Mouse (Mus musculus): ENCODE results near the gene Ces1b. TPM values are rescaled to one million over a fixed set of nuclear protein-coding genes. Genes with fewer than 3 reads are reported as not detected.

Ces1b gene
- polyA plus RNA-seq, 1 experiment = not detected

DNA sequence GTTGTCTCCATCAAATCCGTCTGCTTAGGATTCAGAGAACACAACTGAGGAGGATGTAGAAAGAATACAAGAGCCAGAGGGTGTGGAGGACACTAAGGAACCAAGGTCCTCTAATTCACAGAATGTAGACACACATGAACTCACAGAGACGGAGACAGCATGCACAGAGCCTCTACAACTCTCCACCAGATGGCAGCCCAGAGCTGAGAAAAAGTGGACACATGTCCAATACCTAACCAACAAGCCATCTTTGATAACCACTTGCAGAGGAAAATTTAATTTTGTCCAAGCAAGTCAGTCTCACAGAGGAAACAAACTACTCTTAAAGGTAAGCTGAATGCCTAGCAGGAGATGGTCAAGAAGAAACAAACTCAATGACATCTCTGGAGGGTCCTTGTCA lies 20.6 kb downstream of the Ces1b start:
- no peak overlapping the region for H3ac ChIP-seq (ENCODE audit: control insufficient read depth, insufficient read length)
- no peak overlapping the region for H3K4me3 ChIP-seq
- TF ChIP-seq SRF (IDR thresholded peaks at IDR 0.05; ENCODE audit: control insufficient read depth, insufficient read length, low read depth) = no peak
- TF ChIP-seq REST (IDR thresholded peaks at IDR 0.05; ENCODE audit: insufficient read depth, insufficient read length) = no peak
- no peak for TF ChIP-seq MAX (IDR thresholded peaks at IDR 0.05; ENCODE audit: low read depth)
- TF ChIP-seq TCF12 (IDR thresholded peaks at IDR 0.05; ENCODE audit: insufficient read depth, poor library complexity, severe bottlenecking) = no peak
- no peak for TF ChIP-seq CEBPB (IDR thresholded peaks at IDR 0.05; ENCODE audit: insufficient read depth, poor library complexity, severe bottlenecking)
- TF ChIP-seq MYOD1 (IDR thresholded peaks at IDR 0.05; ENCODE audit: control insufficient read depth in 1 of 3, insufficient read length in 2 of 3, low read depth in 2 of 3) = no peak
- no peak for TF ChIP-seq E2F4 (IDR thresholded peaks at IDR 0.05; ENCODE audit: insufficient read depth)
- no peak for TF ChIP-seq MYOG (IDR thresholded peaks at IDR 0.05; ENCODE audit: control insufficient read depth in 1 of 3, insufficient read depth in 1 of 3, insufficient read length in 2 of 3, low read depth in 2 of 3)
- no peak for TF ChIP-seq USF1 (IDR thresholded peaks at IDR 0.05; ENCODE audit: low read depth)
- no peak for TF ChIP-seq POLR2AphosphoS2 (IDR thresholded peaks at IDR 0.05; ENCODE audit: insufficient read length, low read depth)
- no peak for TF ChIP-seq TCF3 (IDR thresholded peaks at IDR 0.05; ENCODE audit: insufficient read length, low read depth)
- H3K79me2 ChIP-seq (ENCODE audit: control insufficient read depth, insufficient read depth) = no peaks in the 10 kb centered on the region
- H3K27me3 ChIP-seq (ENCODE audit: control insufficient read depth, insufficient read depth, insufficient read length) = no peaks in the 10 kb centered on the region
- H3K4me2 ChIP-seq (ENCODE audit: low read depth) = no peak overlapping the region
- no peaks in the 10 kb centered on the region for H3K36me3 ChIP-seq (ENCODE audit: control insufficient read depth, insufficient read depth)

DNA sequence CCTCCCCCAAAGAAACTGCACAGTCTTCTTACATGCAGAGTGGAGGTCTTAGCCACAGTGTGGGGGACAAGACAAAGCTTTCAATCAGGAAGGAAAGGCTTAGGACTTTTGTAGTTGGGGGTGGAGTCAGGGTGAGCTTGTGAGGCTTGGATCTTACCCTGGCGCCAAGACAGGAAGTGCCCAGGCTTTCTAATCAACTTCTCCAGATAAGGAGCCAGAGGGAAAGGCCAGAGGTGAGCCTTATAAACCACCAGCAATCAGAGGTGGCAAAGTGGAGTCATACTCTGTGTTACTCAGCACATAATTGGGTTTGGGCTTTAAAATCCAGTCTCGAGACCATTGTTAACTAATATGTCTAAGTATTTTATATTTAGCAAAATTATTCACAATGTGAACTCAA lies 24.6 kb downstream of the Ces1b start:
- no peak for TF ChIP-seq POLR2A (IDR thresholded peaks at IDR 0.05; ENCODE audit: insufficient read length, low read depth)
- TF ChIP-seq SRF (IDR thresholded peaks at IDR 0.05; ENCODE audit: control insufficient read depth, insufficient read length, low read depth) = no peak
- no peak for TF ChIP-seq TCF3 (IDR thresholded peaks at IDR 0.05; ENCODE audit: insufficient read length, low read depth)
- TF ChIP-seq USF1 (IDR thresholded peaks at IDR 0.05; ENCODE audit: low read depth) = no peak
- no peak for TF ChIP-seq E2F4 (IDR thresholded peaks at IDR 0.05; ENCODE audit: insufficient read depth)
- no peak for TF ChIP-seq MAX (IDR thresholded peaks at IDR 0.05; ENCODE audit: low read depth)
- TF ChIP-seq REST (IDR thresholded peaks at IDR 0.05; ENCODE audit: insufficient read depth, insufficient read length) = no peak
- TF ChIP-seq TCF12 (IDR thresholded peaks at IDR 0.05; ENCODE audit: insufficient read depth, poor library complexity, severe bottlenecking) = no peak
- no peak for TF ChIP-seq CEBPB (IDR thresholded peaks at IDR 0.05; ENCODE audit: insufficient read depth, poor library complexity, severe bottlenecking)
- TF ChIP-seq MYOD1 (IDR thresholded peaks at IDR 0.05; ENCODE audit: control insufficient read depth in 1 of 3, insufficient read length in 2 of 3, low read depth in 2 of 3) = no peak
- TF ChIP-seq POLR2AphosphoS2 (IDR thresholded peaks at IDR 0.05; ENCODE audit: insufficient read length, low read depth) = no peak
- TF ChIP-seq MYOG (IDR thresholded peaks at IDR 0.05; ENCODE audit: control insufficient read depth in 1 of 3, insufficient read depth in 1 of 3, insufficient read length in 2 of 3, low read depth in 2 of 3) = no peak
- H3K79me2 ChIP-seq (ENCODE audit: control insufficient read depth, insufficient read depth) = no peaks in the 10 kb centered on the region
- no peaks in the 10 kb centered on the region for H3K27me3 ChIP-seq (ENCODE audit: control insufficient read depth, insufficient read depth, insufficient read length)
- no peak overlapping the region for H3K4me3 ChIP-seq
- no peak overlapping the region for H3ac ChIP-seq (ENCODE audit: control insufficient read depth, insufficient read length)
- no peaks in the 10 kb centered on the region for H3K36me3 ChIP-seq (ENCODE audit: control insufficient read depth, insufficient read depth)
- H3K4me2 ChIP-seq (ENCODE audit: low read depth) = no peak overlapping the region

GRCm38 (mm10) chr8:93048510-93049416 lies 31.1 kb downstream of the Ces1b start:
- no peaks in the 10 kb centered on the region for H3K27me3 ChIP-seq (ENCODE audit: control insufficient read depth, insufficient read depth, insufficient read length)
- no peak for TF ChIP-seq MYOD1 (IDR thresholded peaks at IDR 0.05; ENCODE audit: control insufficient read depth in 1 of 3, insufficient read length in 2 of 3, low read depth in 2 of 3)
- TF ChIP-seq TCF3 (IDR thresholded peaks at IDR 0.05; ENCODE audit: insufficient read length, low read depth) = no peak
- TF ChIP-seq POLR2AphosphoS2 (IDR thresholded peaks at IDR 0.05; ENCODE audit: insufficient read length, low read depth) = no peak
- no peak overlapping the region for H3K4me3 ChIP-seq
- H3K79me2 ChIP-seq (ENCODE audit: control insufficient read depth, insufficient read depth) = no peaks in the 10 kb centered on the region
- H3ac ChIP-seq (ENCODE audit: control insufficient read depth, insufficient read length) = no peak overlapping the region
- H3K36me3 ChIP-seq (ENCODE audit: control insufficient read depth, insufficient read depth) = no peaks in the 10 kb centered on the region
- H3K4me2 ChIP-seq (ENCODE audit: low read depth) = no peak overlapping the region

- no peak within 1 kb of the TSS for H3ac ChIP-seq (ENCODE audit: control insufficient read depth, insufficient read length)
- H3K4me3 ChIP-seq = no peak within 1 kb of the TSS
- no peaks in the 10 kb centered on the region for H3K36me3 ChIP-seq (ENCODE audit: control insufficient read depth, insufficient read depth)
- TF ChIP-seq REST (IDR thresholded peaks at IDR 0.05; ENCODE audit: insufficient read depth, insufficient read length) (no peak), TCF12 (IDR thresholded peaks at IDR 0.05; ENCODE audit: insufficient read depth, poor library complexity, severe bottlenecking) (no peak), USF1 (IDR thresholded peaks at IDR 0.05; ENCODE audit: low read depth) (no peak), E2F4 (IDR thresholded peaks at IDR 0.05; ENCODE audit: insufficient read depth) (no peak), MYOG (IDR thresholded peaks at IDR 0.05; ENCODE audit: control insufficient read depth in 1 of 3, insufficient read depth in 1 of 3, insufficient read length in 2 of 3, low read depth in 2 of 3) (no peak), TCF3 (IDR thresholded peaks at IDR 0.05; ENCODE audit: insufficient read length, low read depth) (no peak), SRF (IDR thresholded peaks at IDR 0.05; ENCODE audit: control insufficient read depth, insufficient read length, low read depth) (no peak), CEBPB (IDR thresholded peaks at IDR 0.05; ENCODE audit: insufficient read depth, poor library complexity, severe bottlenecking) (no peak), MAX (IDR thresholded peaks at IDR 0.05; ENCODE audit: low read depth) (no peak), POLR2A (IDR thresholded peaks at IDR 0.05; ENCODE audit: insufficient read length, low read depth) (no peak), MYOD1 (IDR thresholded peaks at IDR 0.05; ENCODE audit: control insufficient read depth in 1 of 3, insufficient read length in 2 of 3, low read depth in 2 of 3) (no peak), POLR2AphosphoS2 (IDR thresholded peaks at IDR 0.05; ENCODE audit: insufficient read length, low read depth) (no peak)
- no peaks in the 10 kb centered on the region for H3K27me3 ChIP-seq (ENCODE audit: control insufficient read depth, insufficient read depth, insufficient read length)
- no peaks in the 10 kb centered on the region for H3K79me2 ChIP-seq (ENCODE audit: control insufficient read depth, insufficient read depth)
- H3K4me2 ChIP-seq (ENCODE audit: low read depth) = no peak within 1 kb of the TSS
These were observed 31.7 kb downstream of the Ces1b start, which contains the start of gene Ces1a for GRCm38 (mm10) chr8:93048092-93048491. Gene Ces1a (minus strand): TSS chr8:93048192.

All from myocyte (in vitro differentiated cells).